Mouse (Mus musculus) layer of hippocampus, postnatal 36 days (tissue): ENCODE measurements around the gene Cog3. TPM values are rescaled to one million over a fixed set of nuclear protein-coding genes. Genes with fewer than 3 reads are reported as not detected.
A peak's percentile ranks its signal among the peaks of the same experiment; 100 is the strongest.
"Not testable (repeated sequence)": the region's sequence is repeated elsewhere in the genome, so short reads cannot be mapped to it uniquely, and the experiment has no call there.

Source experiments
- DNase-seq, 2 experiments: peaks; one replicate each; pipeline ENCODE4 v3.0.0; 2022
- total RNA-seq, 2 experiments: library from RNA; stranded (reverse); gene quantifications; 2 replicates each; pipeline ENCODE4 v1.2.3; 2021

Gene Cog3
- 10 to 100 TPM; 25.4 to 27.8 TPM for total RNA-seq

GRCm38 (mm10) chr14:75753991-75754817, at the start of gene Cog3:
Cog3 (minus strand) TSS chr14:75754517.
- peak; percentile 98 for DNase-seq

- no peak for DNase-seq
Observed at GRCm38 (mm10) chr14:75797769-75798386, 43.6 kb upstream of the Cog3 start.

GRCm38 (mm10) chr14:75795918-75796317, 41.6 kb upstream of the Cog3 start:
- DNase-seq: no peak

- no peak for DNase-seq
Observed at GRCm38 (mm10) chr14:75794726-75795125, 40.4 kb upstream of the Cog3 start.

GRCm38 (mm10) chr14:75794324-75794723, 40.0 kb upstream of the Cog3 start:
- no peak for DNase-seq

- no peak for DNase-seq
Observed at GRCm38 (mm10) chr14:75793110-75793509, 38.8 kb upstream of the Cog3 start.

GRCm38 (mm10) chr14:75791372-75791771, 37.1 kb upstream of the Cog3 start:
- DNase-seq: no peak

- DNase-seq: no peak
Observed at GRCm38 (mm10) chr14:75790411-75790996, 36.2 kb upstream of the Cog3 start.

- no peak for DNase-seq
Observed at GRCm38 (mm10) chr14:75789291-75789690, 35.0 kb upstream of the Cog3 start.

GRCm38 (mm10) chr14:75787794-75788175, 33.5 kb upstream of the Cog3 start:
- DNase-seq: no peak

GRCm38 (mm10) chr14:75786868-75787793, 32.8 kb upstream of the Cog3 start, which contains the start of gene Slc25a30:
Slc25a30 (minus strand) TSS chr14:75787037.
- DNase-seq: peak; percentile 95 to 96

GRCm38 (mm10) chr14:75786424-75786867, 32.1 kb upstream of the Cog3 start:
- DNase-seq: no peak

- no peak for DNase-seq
Observed at GRCm38 (mm10) chr14:75779913-75780312, 25.6 kb upstream of the Cog3 start.

GRCm38 (mm10) chr14:75776637-75777036, 22.3 kb upstream of the Cog3 start:
- DNase-seq: no peak

- no peak for DNase-seq
Observed at GRCm38 (mm10) chr14:75773431-75773830, 19.1 kb upstream of the Cog3 start.

GRCm38 (mm10) chr14:75772407-75772806, 18.1 kb upstream of the Cog3 start:
- not testable (repeated sequence) for DNase-seq

- DNase-seq: peak in 1 of 2 experiments; percentile 36
Observed at GRCm38 (mm10) chr14:75771101-75771501, 16.8 kb upstream of the Cog3 start.

- DNase-seq: no peak
Observed at GRCm38 (mm10) chr14:75769334-75769733, 15.0 kb upstream of the Cog3 start.

- DNase-seq: no peak
Observed at GRCm38 (mm10) chr14:75768275-75768608, 13.9 kb upstream of the Cog3 start.

GRCm38 (mm10) chr14:75767492-75768274, 13.4 kb upstream of the Cog3 start:
- peak; percentile 40 to 58 for DNase-seq

- no peak for DNase-seq
Observed at GRCm38 (mm10) chr14:75761028-75761805, 6.9 kb upstream of the Cog3 start.
